12 mouse cellular contexts compared by ENCODE assay signal in genomic region chr10:18418160-18418559, GRCm38 (mm10).
DNase-seq lines count a peak whose midpoint lies in the region; ATAC-seq and TF ChIP-seq lines count a peak whose summit lies in the region.
"Had no signal": no experiment of that assay in that cellular context is flagged by ENCODE, and none has a peak within 500 bp of the region (broad histone marks: within the 10 kb centered on the region; RNA-seq: fewer than 3 reads in every experiment).

No protein-coding gene starts in this region.

- TF ChIP-seq CTCF in heart, postnatal 0 days (IDR thresholded peaks at IDR 0.05; ENCODE audit: low read depth): no peak

- ATAC-seq in heart, postnatal 0 days (ENCODE audit: insufficient read depth, low read depth): no peak
- ATAC-seq in lung, embryonic 15.5 days (ENCODE audit: borderline replicate concordance, extremely low read depth, low FRiP score, low TSS enrichment): peak; percentile 35; the same call in 1 of the 2 replicates
- ATAC-seq in embryonic facial prominence, embryonic 13.5 days (ENCODE audit: insufficient number of reproducible peaks, insufficient read depth, low FRiP score, low TSS enrichment, low read depth): no peak
- ATAC-seq in erythroblast, adult 5-6 weeks (replicated peaks; ENCODE audit: low FRiP score, poor library complexity, severe bottlenecking): no peak
- ATAC-seq: midbrain, embryonic 15.5 days; Patski had no signal

- no peak overlapping the region for H3K9ac ChIP-seq in heart, postnatal 0 days (replicated peaks; ENCODE audit: low read depth, low read length)
- H3K9ac ChIP-seq in lung, embryonic 15.5 days: no peak overlapping the region
- H3K9ac ChIP-seq in embryonic facial prominence, embryonic 13.5 days: no peak overlapping the region
- H3K9ac ChIP-seq: liver, embryonic 14.5 days; midbrain, embryonic 15.5 days had no signal

- no peak overlapping the region for H3K4me3 ChIP-seq in heart, postnatal 0 days (ENCODE audit: low read depth, low read length)
- no peak overlapping the region for H3K4me3 ChIP-seq in lung, embryonic 15.5 days
- no peak overlapping the region for H3K4me3 ChIP-seq in embryonic facial prominence, embryonic 13.5 days
- H3K4me3 ChIP-seq: midbrain, embryonic 15.5 days had no signal

- H3K4me1 ChIP-seq in heart, postnatal 0 days (ENCODE audit: control insufficient read depth, insufficient read depth): peaks cover 21% of the 10 kb centered on the region
- H3K4me1 ChIP-seq in lung, embryonic 15.5 days: 0 out of 2 replicates have a peak, but pooled peaks cover 3% of the 10 kb centered on the region
- peaks cover 27% of the 10 kb centered on the region for H3K4me1 ChIP-seq in embryonic facial prominence, embryonic 13.5 days

- no peak for DNase-seq in heart, postnatal 0 days (ENCODE audit: low spot score)
- no peak for DNase-seq in heart, adult 8-10 months (ENCODE audit: low spot score)
- no peak for DNase-seq in lung, postnatal 14 days
- no peak for DNase-seq in thymus, postnatal 25 days
- DNase-seq: cerebellum, adult 2 months; heart, adult 11 months had no signal

- no peak for TF ChIP-seq EP300 in heart, postnatal 0 days (IDR thresholded peaks at IDR 0.05; ENCODE audit: low read depth)

- H3K36me3 ChIP-seq in heart, postnatal 0 days (replicated peaks; ENCODE audit: control insufficient read depth, insufficient read depth, low read length): no peaks in the 10 kb centered on the region
- no peaks in the 10 kb centered on the region for H3K36me3 ChIP-seq in lung, embryonic 15.5 days
- no peaks in the 10 kb centered on the region for H3K36me3 ChIP-seq in embryonic facial prominence, embryonic 13.5 days
- H3K36me3 ChIP-seq: midbrain, embryonic 15.5 days had no signal

- H3K27me3 ChIP-seq in heart, postnatal 0 days (ENCODE audit: control insufficient read depth, insufficient read depth, low read length): no peaks in the 10 kb centered on the region
- H3K27me3 ChIP-seq in lung, embryonic 15.5 days: no peaks in the 10 kb centered on the region
- no peaks in the 10 kb centered on the region for H3K27me3 ChIP-seq in embryonic facial prominence, embryonic 13.5 days
- H3K27me3 ChIP-seq: midbrain, embryonic 15.5 days; Patski had no signal

- H3K4me2 ChIP-seq in heart, postnatal 0 days (ENCODE audit: low read depth, low read length): 0 out of 2 replicates have a peak overlapping the region, but pooled peaks have one; percentile 20
- no peak overlapping the region for H3K4me2 ChIP-seq in lung, embryonic 15.5 days
- H3K4me2 ChIP-seq in embryonic facial prominence, embryonic 13.5 days: no peak overlapping the region
- H3K4me2 ChIP-seq: midbrain, embryonic 15.5 days had no signal

- H3K27ac ChIP-seq in heart, postnatal 0 days (ENCODE audit: low read depth): no peak overlapping the region
- H3K27ac ChIP-seq in lung, embryonic 15.5 days: no peak overlapping the region
- peak overlapping the region; percentile 39; the same call in 1 of the 2 replicates for H3K27ac ChIP-seq in embryonic facial prominence, embryonic 13.5 days
- H3K27ac ChIP-seq: liver, embryonic 14.5 days; midbrain, embryonic 15.5 days had no signal

- H3K9me3 ChIP-seq in heart, postnatal 0 days (replicated peaks; ENCODE audit: control insufficient read depth, low read length): no peaks in the 10 kb centered on the region
- H3K9me3 ChIP-seq in lung, embryonic 15.5 days: no peaks in the 10 kb centered on the region
- H3K9me3 ChIP-seq in embryonic facial prominence, embryonic 13.5 days: no peaks in the 10 kb centered on the region
- H3K9me3 ChIP-seq: midbrain, embryonic 15.5 days had no signal

- WGBS in heart, postnatal 0 days: 22% methylated on average over 7 of the region's 7 CpGs
- WGBS in lung, embryonic 15.5 days: 11% methylated on average over 7 of the region's 7 CpGs
- 16% methylated on average over 7 of the region's 7 CpGs for WGBS in embryonic facial prominence, embryonic 13.5 days
